Mouse (Mus musculus) adrenal gland, postnatal 36 days (tissue): Measurements from ENCODE around the gene Ddx42. TPM values are rescaled to one million over a fixed set of nuclear protein-coding genes. Genes with fewer than 3 reads are reported as not detected.
A peak's percentile ranks its signal among the peaks of the same experiment; 100 is the strongest.
"Not testable (repeated sequence)": the region's sequence is repeated elsewhere in the genome, so short reads cannot be mapped to it uniquely, and the experiment has no call there.

ENCODE experiments used
- DNase-seq, 2 experiments: peaks; one replicate each; pipeline ENCODE4 v3.0.0; 2021; ENCODE audit warnings: mixed read lengths in 1 of 2
- long read RNA-seq, 2 experiments: library from polyadenylated mRNA; stranded (forward); transcript quantifications; one replicate each; pipeline ENCODE4 v2.0.0; 2021; ENCODE audit warnings: borderline sequencing depth in 2 of 2
- total RNA-seq, 2 experiments: library from RNA; stranded (reverse); gene quantifications; 2 replicates each; pipeline ENCODE4 v1.2.3; 2021

Gene Ddx42
- 10 to 100 TPM; 52.4 to 54.8 TPM for total RNA-seq
- long read RNA-seq, experiment 1, full-length matches to known transcripts: 4 of 27 reads
- long read RNA-seq, experiment 1, partial matches to known transcripts: 20 of 27 reads
- long read RNA-seq, experiment 1, other reads (novel, unspliced or antisense): 3 of 27 reads
- long read RNA-seq, experiment 2, full-length matches to known transcripts: 6 of 10 reads
- long read RNA-seq, experiment 2, partial matches to known transcripts: 3 of 10 reads
- long read RNA-seq, experiment 2, other reads (novel, unspliced or antisense): 1 of 10 reads

DNA sequence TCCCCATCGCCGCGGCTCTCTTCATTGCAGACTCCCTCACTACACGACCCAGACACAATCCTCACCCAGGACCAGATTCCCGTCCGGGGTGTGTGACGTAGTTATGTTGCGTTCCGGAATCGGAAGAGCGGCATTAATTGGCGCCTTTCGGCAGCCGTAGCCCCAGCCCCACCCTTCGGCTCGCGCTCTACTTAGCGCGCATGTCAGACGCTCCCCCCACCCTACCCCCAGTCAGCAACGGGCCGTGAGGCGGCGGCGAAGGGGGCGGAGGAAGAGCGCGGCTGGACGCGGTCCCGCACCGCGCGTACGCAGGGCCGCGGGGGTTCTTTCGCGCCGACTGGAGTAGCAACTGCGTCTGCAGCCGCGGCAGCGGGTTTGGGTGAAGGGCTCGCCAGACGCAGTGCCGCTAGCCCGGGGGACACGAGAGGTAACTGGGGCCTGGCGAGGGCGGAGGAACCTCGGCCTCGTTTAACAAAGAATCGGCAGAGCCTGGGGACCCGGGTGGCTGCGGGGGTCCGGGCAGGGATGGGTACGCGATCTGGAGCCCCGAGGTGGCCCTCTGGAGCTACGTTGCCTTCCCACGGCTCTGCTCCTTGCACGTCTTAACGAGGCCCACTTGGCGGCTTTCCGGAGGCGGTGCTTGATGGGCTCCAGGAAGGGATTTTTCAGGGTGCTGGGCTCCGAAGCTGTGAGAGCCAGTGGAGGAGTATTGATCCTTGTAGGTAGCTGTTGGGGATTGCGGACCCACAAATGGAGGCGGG lies at the start of gene Ddx42:
Gene Ddx42, plus strand, starts transcription at position 197 of the 761 bp plus-strand sequence.
- peak; percentile 93 to 95 for DNase-seq

DNA sequence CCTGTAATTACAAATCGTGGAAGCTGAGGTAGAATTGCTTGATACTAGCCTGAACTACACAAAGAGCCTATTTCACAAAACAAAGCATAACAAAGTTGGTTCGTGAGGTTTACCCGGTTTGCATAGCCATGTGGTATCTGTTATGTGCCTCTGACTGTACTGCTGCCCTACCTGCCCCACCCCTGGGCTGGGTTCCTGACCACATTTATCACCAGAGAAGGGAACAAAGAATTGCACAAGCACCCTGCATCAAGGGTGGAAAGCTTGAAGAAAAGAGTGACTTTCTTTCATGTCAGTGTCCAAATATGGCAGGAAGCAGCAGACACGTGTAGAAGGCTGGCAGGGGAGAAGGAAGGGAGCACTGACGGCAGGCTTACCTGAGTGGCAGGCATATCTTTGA lies 49.3 kb upstream of the Ddx42 start:
- DNase-seq: no peak

DNA sequence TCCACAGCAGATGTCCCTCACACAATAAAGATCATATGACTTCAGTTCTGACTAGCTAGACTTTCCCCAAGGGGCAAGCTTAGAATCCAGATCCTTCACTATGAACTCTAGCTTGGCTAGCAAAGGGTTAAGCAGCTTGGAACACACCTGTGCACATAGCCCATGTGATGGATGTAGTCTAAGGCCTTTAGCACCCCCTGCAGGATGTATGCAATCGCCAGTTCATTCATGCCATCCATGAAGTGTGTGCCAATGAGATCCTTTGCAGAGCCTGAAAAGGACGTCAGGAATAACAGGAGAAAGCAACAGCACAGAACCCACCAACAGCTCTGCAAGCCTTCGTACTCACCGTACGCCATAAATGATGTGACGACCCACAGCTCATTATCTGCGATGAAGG lies 45.9 kb upstream of the Ddx42 start:
- DNase-seq: no peak

DNA sequence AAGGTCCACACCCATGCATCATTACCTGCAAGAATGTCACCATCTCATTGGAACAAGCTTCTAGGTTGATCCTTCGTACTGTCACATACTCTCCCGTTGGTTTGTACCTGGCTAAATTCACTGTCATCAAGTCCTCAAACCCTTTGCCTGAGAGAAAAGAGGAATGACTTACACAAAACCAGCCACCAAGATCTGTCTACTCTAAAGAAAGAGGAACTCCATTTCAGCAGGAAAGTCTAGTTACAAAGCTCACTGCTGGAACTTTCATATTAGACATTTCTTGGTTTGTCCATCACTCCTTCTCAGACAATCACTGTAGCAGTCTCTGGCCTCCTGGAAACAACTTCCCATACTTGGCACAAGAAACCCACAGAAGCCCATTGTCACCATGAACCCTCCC lies 43.5 kb upstream of the Ddx42 start:
- no peak for DNase-seq

DNA sequence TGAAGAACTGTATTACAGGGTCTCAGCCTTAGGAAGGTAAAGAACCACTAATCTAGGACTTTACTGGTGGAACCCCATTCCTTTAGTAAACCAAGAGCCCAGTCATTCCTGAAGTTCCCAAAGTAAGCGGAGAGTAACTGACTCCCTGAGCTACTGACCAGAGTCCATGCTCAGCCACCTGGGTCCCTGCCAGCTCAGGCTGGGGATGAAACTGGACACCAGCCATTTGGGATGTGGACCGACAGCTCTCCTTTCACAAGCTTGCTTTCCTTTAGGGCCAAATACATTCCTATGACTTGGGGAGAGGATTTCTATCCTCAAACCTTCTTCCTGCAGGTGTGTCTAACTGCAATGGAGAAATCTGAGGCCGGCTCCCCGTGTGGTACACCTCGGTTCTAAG lies 42.4 kb upstream of the Ddx42 start:
- DNase-seq: peak in 1 of 2 experiments; percentile 47

DNA sequence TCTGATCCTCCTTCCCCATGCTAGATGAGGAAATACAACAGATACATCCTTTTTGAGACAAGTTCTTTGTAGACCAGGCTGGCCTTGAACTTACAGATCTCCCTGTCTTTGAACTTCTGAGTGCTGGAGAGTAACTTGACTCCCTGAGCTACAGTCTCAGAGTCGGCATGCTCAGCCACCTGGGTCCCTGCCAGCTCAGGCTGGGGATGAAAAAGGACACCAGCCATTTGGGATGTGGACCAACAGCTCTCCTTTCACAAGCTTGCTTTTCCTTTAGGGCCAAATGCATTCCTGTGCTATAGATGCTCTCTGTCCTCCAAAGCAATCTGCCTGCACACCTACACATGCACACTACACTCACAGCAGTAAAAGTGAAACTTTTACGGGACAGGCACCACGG lies 41.6 kb upstream of the Ddx42 start:
- DNase-seq: peak; percentile 55 to 61

DNA sequence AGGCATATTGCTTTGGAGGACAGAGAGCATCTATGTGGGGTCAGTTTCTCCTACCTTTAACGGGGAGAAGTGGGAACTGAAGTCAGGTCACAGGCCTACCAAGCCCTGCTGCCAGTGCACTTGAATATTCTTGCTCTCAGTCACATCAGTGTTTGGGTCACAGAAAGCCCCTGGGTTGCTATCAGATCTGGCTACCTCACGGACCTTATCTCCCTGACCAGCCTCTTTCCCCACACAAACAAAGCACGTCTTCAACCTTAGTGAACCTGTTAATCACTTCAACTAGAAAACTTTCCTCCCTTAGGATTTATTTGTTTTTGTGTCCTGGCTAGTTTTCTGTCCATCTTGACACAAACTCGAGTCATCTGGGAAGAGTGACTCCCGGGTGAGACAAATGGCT lies 40.4 kb upstream of the Ddx42 start:
- no peak for DNase-seq

DNA sequence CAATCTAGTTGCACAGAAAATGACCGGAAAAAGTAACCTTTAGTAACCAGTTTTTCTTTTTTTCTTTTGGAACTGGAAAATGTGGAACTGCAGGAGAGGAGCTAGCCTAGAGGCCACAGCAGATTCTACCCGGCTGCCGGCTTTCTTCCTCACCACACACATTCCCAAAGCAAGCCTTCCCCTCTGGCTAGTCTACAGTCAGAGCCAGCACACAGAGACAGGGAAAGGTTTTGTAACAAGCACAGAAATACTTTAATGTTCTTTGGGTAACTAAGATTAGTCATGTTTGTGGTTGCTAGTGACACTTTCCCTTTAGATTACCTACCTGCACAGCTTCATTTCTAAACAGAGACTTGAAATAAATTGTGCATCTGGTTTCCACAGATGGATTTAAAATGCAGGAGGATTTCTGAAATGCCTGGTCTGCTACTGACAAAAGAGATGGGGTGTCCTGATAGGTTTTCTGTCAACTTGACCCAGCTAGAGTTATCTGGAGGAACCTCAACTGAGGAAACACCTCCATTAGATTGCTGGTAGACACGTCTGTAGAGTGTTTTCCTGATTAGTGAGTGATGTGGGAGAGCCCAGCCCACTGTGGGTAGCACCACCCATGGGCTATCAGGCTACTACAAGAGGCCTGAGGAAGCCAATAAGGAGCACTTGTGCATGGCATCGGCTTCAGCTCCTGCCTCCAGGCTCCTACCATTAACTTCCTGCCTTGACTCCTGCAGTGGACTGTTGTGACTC lies 38.5 kb upstream of the Ddx42 start:
- DNase-seq: no peak

DNA sequence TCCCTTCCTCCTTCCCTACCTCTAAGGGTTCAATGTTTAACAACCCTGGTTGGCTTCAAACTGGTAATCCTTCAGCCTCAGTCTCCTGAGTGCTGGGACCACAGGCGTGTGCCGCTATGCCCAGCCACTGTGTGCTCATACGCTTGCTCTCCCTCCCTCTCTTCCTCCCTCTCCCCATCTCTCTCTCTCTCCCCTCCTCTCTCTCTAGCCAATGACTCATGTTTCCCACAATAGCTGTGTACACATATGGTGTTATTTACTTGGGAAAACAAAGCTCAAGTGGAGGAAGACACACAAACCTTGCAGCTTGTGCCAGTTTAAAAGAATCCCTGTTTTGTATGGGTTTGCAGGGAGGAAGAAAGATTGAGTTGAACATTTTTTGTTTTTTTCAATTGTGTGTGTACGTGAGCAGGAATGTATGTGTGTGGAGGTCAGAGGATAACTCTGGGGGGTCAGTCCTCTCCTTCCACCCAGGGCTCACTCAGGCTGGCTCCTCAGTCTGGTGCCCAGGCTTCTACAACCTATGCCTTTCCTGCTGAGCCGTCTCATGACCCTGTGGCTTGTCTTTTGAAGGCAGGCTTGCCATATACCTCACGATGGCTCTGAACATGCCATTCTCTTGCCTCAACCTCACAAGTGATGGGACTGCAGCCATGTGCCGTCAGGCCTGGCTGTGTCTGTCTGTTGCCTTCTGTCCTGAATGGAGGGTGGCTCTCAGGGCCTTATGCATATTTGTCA lies 36.8 kb upstream of the Ddx42 start:
- DNase-seq: no peak

DNA sequence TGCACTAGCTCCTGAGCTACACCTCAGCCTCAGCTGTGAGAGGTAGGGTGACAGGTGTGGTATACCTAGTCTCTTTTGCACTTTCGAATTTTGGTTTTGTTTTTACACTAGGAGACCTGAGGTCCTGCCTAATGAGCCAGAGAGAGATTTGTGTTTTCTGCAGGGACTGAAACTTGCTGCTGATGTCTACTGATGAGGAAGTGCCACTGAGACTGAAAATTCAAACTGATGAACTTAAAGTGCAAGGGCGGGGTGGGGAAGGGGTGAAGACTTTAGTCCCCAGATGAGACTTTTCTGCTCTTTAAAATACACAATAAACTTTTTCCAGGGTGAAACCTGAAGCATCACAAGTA lies 36.3 kb upstream of the Ddx42 start:
- DNase-seq: no peak

DNA sequence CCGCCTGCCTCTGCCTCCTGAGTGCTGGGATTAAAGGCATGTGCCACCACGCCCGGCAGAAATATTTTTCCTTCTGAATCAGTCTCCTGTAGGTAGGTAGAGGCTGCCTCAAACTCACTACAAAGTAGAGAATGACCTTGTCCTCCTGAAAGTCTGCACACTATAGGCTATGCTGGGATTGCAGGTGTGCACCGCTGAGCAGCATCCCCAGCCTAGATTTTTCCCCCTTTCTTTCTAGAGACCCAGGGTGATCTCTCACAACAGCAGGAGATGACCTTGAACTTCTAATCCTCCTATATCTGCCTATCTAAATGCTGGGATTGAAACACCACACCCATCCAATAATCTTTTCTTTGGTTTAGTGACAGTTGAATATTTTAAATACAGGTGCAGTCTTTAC lies 29.4 kb upstream of the Ddx42 start:
- DNase-seq: no peak

DNA sequence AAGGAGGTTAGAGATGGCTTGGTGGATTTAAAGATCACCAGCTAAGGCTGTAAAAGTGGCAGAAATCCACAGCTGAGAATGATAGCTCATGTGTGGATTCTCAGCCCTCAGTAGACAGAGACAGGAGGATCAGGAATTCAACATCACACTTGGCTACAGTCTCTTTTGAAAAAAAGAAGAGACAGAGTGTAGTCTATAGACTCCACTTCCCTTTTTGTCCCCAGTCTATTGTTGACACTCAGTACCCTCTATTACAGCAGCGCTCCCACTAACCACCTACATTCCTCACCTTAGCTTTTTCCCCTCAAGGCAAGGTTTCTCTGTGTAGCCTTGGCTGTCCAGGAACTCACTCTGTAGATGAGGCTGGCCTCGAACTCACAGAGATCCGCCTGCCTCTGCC lies 25.0 kb upstream of the Ddx42 start:
- DNase-seq: no peak

DNA sequence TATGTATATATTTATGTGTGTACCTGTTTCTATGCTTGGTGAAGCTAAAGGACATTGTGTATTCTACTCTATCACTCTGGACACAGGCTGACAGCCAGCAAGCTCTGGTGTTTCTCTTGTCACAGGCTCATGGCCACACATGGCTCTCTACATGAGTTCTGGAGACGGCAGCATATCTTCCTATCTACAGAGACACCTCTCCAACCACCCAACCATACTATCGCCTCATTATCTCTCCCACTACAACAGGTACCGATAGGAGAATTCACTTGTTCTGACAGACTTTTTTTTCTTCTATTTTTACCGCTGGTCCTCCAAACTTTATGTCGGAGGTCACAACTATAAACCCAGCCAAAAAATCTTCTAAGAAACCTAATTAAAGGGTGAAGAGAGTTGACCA lies 24.5 kb upstream of the Ddx42 start:
- DNase-seq: no peak

DNA sequence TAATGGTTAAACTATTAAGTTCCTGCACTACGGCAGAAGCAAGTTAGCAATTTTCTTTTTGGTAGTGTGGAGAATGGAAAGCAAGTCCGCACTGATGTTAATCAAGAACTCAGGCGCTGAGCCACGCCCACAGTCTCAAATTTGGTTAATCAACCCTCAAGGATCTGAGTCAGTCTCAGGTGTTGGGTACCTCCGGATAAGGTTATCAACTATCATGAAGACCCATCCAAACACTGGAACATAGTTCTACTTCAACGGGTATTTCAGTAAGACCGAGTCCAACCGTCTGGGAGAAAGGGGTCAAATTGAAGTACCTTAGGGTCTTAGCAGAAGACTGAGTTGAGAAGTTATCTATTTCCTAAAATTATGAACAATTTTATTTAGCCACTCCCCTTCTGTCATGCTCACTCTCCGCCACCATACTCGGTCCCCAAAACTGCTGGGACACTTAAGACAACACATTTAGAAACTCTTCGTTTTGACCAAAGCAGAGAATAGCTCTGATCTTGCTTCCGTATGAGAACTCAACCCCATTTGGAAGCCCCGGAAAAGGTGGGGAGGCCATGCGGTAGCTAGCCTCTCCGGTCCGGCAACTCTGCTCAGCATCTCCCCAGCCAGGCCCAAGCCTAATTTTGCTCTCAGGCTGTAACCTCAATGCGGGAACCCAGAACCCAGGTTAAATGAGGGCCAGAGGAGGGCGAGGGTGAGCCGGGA lies 23.9 kb upstream of the Ddx42 start:
- no peak for DNase-seq

DNA sequence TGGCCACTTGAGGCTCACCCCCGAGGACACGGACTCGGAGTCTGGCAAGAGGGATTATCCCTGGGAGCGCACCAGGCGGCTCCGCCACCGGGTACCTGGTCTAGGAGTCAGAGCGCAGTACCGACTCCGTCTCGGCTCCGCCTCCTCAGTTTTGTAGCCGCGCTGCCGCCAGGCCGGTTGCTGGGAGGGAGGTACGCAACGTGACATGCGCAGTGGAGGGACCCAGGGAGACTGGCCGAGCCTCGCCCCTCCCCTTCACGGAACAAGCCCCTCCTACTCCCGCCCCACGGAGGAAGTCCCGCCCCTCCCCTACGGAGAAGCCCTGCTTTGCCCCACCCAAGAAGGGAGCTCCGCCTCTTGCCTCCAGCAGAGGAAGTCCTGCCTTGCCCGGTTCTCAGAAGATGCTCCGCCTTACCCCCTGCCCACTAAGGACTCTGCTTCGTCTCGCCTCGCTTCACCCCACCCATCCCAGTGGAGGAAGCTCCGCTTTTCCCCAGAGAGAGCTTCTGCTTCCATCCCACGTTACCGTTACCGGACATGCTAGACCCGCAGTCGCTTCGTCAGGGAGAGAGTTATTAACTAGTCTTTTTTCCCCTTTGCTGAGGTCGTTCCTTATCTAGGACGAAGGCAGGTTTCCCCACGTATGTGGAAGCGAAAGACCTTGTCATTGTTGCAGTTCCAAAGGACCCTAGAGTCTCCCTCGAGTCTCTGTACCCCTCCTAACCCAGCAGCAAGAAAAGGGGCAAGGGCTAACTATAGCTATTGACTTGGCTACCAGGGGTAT lies 23.2 kb upstream of the Ddx42 start:
- peak; percentile 98 to 99 for DNase-seq

DNA sequence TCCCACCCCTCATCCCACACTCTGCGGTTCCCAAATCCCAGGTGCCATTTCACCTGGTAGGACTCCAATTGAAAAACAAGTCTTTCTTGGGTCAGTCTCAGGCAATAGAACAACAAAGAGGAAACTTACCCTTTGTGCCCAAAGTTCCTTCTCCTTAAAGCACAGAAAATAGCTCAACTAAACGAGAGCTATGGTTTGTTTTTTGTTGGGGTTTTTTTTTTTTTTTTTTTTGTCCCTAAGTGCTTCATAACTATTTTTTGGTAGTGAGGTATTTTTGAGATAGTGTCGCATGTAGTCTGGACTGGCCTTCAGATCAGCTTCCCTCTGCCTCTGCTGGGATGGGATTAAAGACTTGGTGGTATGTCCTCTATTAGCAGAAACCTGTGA lies 22.6 kb upstream of the Ddx42 start:
- DNase-seq: no peak

DNA sequence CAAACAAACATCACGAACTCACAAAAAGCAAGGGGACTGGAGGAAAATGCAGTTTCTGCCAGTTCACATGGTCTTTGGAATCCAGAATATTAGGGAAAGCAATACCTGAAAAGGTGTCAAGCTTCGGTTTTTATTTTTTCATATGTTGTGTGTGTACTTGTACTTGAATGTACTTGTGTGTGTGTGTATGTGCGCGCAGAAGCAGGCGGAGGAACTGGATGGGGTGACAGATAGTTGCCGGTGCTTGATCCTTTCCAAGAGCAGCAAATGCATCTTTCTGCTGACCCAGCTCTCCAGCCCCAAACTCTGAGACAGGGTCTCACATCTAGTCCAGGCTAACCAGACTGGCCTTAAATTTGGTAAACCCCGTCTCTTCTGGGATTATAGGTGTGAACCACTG lies 21.8 kb upstream of the Ddx42 start:
- no peak for DNase-seq

DNA sequence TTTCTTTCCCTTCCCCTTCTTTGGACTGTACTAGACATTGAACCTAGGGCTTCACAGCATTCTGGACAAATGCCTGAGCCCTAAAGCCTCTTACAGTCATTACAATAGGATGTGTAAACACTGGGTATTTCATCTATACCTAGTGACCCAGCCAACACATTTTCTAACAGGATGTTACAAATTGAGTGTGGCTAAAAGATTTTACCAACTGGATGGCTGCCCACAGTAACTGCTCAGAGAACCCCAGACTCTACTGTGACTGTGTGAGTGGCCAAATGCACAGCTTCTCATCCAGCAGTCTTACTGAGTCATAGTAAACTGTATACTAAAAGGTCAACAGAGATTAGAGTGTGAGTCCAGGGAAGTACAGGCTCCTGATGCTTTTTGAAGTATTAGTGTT lies 21.4 kb upstream of the Ddx42 start:
- DNase-seq: no peak

DNA sequence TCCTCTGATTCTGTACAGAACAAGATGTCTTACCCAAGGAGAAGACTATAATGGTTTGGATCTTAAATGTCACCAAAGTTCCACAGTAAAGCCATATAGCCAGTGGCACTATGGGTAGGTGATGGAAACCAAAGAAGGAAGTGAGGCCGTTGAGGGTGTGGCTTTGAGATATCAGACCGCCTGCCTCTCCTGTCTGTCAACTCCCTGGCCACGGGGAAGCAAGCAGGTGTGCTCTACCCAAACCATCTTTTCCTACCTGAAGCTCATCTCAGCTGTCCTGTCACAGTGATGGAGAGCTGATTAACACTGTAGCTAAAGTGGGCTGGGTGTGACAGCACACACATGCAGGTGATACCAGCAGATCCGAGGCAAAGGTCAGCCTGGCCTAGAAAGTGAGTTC lies 18.4 kb upstream of the Ddx42 start:
- DNase-seq: no peak

DNA sequence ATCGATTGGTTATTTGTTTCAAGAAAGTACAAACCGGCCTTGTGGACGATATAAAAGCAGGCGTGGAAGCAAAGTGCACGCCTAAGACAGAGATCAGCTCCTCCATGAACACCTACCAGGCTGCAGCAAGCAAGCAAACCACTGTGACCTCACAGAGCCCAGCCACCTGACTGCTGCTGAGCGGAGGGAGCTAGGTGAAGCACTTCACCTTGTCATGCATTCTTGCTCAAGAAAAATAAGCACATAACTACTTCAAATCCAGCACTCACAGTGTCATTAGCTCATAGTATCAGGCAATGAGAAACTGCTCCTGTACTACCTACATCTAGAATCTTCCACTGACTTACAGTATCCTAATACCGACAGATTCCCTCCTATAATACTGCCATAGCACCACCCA lies 16.7 kb upstream of the Ddx42 start:
- DNase-seq: not testable (repeated sequence)

DNA sequence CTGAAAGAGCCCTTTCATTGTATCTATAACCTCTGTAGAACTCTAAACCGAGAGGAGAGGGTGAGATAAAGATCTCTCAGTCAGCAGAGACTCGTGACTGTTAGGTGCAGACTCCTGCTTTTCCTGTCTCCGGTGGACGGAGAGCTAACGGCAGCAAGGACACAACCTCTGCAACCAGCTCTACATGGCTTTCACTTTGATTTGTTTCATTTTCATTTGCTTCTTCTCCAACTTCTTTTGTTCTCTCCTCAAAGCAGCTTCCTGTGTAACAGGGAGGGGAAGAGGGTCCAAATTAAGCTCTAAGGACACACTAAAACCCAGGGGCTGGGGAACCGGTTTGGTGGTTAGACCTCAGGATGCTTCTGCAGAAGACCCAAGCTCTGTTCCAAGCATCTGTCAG lies 16.0 kb upstream of the Ddx42 start:
- no peak for DNase-seq
